Mouse (Mus musculus): ENCODE measurements around the gene Ccdc86. TPM values are rescaled to one million over a fixed set of nuclear protein-coding genes. Genes with fewer than 3 reads are reported as not detected.
A peak's percentile ranks its signal among the peaks of the same experiment; 100 is the strongest.

Gene Ccdc86
- 10 to 100 TPM in 1 of 2 experiments, 1 to 10 TPM in 1; 9.6 to 10.2 TPM for total RNA-seq (2021)

- peak; percentile 97 to 98 for DNase-seq (ENCODE audit: extremely low spot score in 1 of 2, low spot score in 2 of 2)
- intact Hi-C loops (cut with DNase I) = loop anchor here (5.0 kb wide), 1 partner anchor 52 kb away; the partner anchor contains the start of gene Prpf19
Measured at GRCm38 (mm10) chr19:10949112-10949511, at the start of gene Ccdc86. Gene Ccdc86 (minus strand): TSS chr19:10949266.

GRCm38 (mm10) chr19:10993150-10993549 lies 44.1 kb upstream of the Ccdc86 start, which contains the start of gene Ms4a15:
Gene Ms4a15 (minus strand): TSS chr19:10993250.
- intact Hi-C loops (cut with DNase I) = no loop called here
- no peak for DNase-seq (ENCODE audit: extremely low spot score in 1 of 2, low spot score in 2 of 2)

- intact Hi-C loops (cut with DNase I) = no loop called here
- no peak for DNase-seq (ENCODE audit: extremely low spot score in 1 of 2, low spot score in 2 of 2)
Measured at GRCm38 (mm10) chr19:10991911-10992310, 42.8 kb upstream of the Ccdc86 start.

GRCm38 (mm10) chr19:10990751-10991150 lies 41.7 kb upstream of the Ccdc86 start:
- intact Hi-C loops (cut with DNase I) = no loop called here
- no peak for DNase-seq (ENCODE audit: extremely low spot score in 1 of 2, low spot score in 2 of 2)

DNA sequence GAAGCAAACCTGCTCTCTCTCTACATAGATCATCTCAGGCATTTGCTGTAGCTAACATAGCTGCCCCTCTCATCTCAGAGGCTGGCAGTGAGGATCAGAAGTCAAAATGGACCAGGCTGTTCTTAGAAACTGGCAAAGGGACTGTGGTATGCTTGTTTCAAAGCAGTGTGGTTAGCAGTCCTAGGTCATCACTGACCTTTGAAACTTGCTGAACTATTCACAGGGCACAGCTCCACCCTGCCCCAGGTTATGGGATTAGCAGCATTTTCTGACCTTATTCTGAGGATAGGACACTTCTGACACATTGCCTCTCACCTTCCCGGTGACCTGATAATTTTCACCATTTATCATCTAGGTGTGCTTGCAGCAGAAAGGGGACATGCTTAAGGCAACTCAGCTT lies 39.5 kb upstream of the Ccdc86 start:
- intact Hi-C loops (cut with DNase I) = no loop called here
- no peak for DNase-seq (ENCODE audit: extremely low spot score in 1 of 2, low spot score in 2 of 2)

DNA sequence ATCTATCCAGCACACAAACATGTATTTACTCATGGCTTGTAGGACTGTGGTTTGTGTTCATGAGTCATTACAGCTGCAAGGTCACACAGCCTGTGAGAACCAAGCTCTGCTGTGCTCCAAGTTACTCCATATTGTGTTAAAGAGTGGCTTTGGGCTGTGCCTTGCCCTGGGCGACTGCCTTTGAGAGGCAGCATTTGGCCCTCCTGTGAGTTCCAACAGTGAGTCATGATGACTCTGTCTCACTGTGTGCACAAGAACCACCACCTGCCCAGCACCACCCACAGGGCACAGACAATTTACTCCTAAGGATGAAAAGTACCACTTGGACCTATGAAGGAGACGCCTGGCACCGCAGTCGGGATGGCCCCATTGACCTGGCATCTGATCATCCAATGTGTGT lies 36.8 kb upstream of the Ccdc86 start:
- intact Hi-C loops (cut with DNase I) = no loop called here
- no peak for DNase-seq (ENCODE audit: extremely low spot score in 1 of 2, low spot score in 2 of 2)

DNA sequence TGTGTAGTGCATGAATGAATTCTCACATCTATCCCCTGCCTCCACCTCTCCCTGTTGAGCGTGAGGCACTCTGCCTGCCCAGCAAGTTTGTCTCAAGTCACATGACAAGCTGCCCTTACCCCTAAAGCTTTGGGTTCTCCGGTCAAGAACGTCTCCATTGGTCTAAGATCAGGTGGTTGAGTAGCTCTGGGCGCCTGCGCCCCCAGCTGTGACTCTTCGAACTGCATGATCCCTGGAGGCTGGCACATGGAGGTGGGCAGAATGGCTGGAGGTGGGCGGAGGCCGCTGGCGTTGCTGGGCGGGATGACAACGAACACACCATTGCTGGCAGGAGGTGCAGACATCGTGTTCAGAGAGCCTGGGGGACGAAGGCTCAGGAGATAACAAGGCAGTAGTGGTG lies 35.5 kb upstream of the Ccdc86 start:
- DNase-seq (ENCODE audit: extremely low spot score in 1 of 2, low spot score in 2 of 2) = peak in 1 of 2 experiments; percentile 41
- intact Hi-C loops (cut with DNase I) = no loop called here

- peak in 1 of 2 experiments; percentile 45 for DNase-seq (ENCODE audit: extremely low spot score in 1 of 2, low spot score in 2 of 2)
Measured at GRCm38 (mm10) chr19:10983146-10983545, 34.1 kb upstream of the Ccdc86 start.

DNA sequence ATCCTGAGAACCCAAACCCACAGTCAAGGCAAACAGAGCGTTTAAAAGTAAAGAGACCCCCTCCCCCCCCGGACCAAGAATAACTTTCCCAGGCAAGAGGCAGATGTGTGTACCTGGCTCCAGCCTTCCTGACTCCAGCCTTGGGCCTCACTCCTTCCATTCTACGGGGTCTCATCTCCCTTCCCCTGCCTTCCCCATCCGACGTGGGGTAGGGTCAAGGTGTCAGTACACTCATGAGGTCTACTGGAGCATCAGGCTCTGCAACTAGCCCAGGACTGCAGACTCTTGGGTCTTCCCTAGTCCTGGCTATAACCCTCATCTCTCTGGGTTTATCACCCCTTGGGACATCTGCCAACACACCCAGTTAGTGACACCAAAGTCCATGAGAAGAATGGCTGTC lies 31.1 kb upstream of the Ccdc86 start:
- intact Hi-C loops (cut with DNase I) = no loop called here
- no peak for DNase-seq (ENCODE audit: extremely low spot score in 1 of 2, low spot score in 2 of 2)

More at GRCm38 (mm10) chr19:10983146-10983545, 34.1 kb upstream of the Ccdc86 start:
- intact Hi-C loops (cut with DNase I) = no loop called here

GRCm38 (mm10) chr19:10979184-10980168 lies 30.4 kb upstream of the Ccdc86 start:
- intact Hi-C loops (cut with DNase I) = no loop called here
- peak; percentile 56 to 89 for DNase-seq (ENCODE audit: extremely low spot score in 1 of 2, low spot score in 2 of 2)

DNA sequence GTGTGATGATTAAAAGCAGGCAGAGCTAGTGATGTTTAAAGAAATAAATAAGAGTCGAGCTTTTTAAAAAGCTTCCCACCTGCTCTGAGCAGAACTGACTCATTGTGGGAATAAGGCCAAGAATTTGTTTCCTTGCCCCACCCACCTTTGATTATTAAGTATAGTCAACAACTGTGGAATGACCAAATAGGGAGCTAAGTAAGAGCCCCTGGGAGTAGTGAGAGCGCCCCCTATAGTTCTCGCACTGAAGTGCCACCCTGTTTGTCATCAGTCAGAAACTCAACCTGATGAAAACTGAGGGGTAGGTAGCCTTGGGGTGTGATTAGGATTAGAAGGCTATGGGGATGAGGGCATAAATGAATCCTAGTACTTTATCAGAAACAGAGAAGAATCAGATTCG lies 27.3 kb upstream of the Ccdc86 start:
- intact Hi-C loops (cut with DNase I) = no loop called here
- no peak for DNase-seq (ENCODE audit: extremely low spot score in 1 of 2, low spot score in 2 of 2)

- DNase-seq (ENCODE audit: extremely low spot score in 1 of 2, low spot score in 2 of 2) = no peak
- intact Hi-C loops (cut with DNase I) = no loop called here
Measured at GRCm38 (mm10) chr19:10975187-10975586, 26.1 kb upstream of the Ccdc86 start.

DNA sequence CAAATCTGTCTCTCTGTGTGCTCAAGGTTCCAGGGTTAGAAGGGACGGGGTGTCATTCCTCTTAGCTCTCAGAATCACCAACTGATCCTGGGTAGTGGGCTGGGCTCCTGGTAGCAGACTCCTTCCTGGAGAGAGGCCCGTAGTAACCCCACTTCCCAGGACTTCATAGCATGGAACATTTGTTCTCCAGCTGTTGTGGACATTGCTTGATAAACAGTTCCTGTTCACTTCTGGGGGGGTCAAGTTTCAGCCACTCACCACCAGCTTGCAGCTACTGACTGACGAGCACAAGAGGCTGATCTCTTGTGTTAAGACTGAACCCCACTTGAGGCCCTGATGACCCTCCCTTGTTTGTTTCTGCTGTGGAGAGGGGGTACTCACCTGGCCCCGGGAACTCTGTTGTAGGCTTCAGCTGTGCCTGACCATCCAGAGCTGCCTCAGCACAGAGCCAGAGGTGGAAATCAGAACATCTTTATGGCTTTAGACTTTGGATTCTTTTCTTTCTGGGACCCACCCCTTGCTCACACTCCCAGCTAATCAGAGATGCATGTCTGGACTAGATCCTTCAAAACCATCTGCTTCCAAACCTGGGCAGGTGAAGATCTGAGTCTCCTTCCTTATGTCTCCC lies 25.3 kb upstream of the Ccdc86 start, which contains the start of gene Ms4a10:
TSS of gene Ms4a10 (minus strand) at position 433 of the 628 bp plus-strand sequence.
- DNase-seq (ENCODE audit: extremely low spot score in 1 of 2, low spot score in 2 of 2) = no peak
- intact Hi-C loops (cut with DNase I) = no loop called here

GRCm38 (mm10) chr19:10973187-10973586 lies 24.1 kb upstream of the Ccdc86 start:
- intact Hi-C loops (cut with DNase I) = no loop called here
- no peak for DNase-seq (ENCODE audit: extremely low spot score in 1 of 2, low spot score in 2 of 2)

DNA sequence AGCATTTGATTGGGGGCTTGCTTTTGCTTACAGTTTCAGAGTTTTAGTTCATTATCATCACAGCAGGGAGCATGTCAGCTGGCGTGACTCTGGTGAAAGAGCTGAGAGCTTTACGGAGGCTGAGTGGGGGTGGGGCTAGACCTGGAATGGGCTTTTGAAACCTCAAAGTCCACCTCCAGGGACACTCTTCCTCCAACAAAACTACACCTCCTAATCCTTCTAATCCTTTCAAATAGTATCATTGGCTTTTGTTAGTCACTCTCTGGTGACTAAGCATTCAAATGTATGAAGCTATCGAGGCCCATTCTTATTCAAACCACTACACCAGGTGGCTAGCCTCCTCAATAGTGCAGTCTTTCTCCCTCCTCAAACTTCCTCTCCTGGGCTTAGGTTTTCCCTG lies 23.6 kb upstream of the Ccdc86 start:
- DNase-seq (ENCODE audit: extremely low spot score in 1 of 2, low spot score in 2 of 2) = no peak
- intact Hi-C loops (cut with DNase I) = no loop called here

GRCm38 (mm10) chr19:10970457-10970856 lies 21.4 kb upstream of the Ccdc86 start:
- intact Hi-C loops (cut with DNase I) = no loop called here
- no peak for DNase-seq (ENCODE audit: extremely low spot score in 1 of 2, low spot score in 2 of 2)

GRCm38 (mm10) chr19:10968578-10968977 lies 19.5 kb upstream of the Ccdc86 start:
- no peak for DNase-seq (ENCODE audit: extremely low spot score in 1 of 2, low spot score in 2 of 2)
- intact Hi-C loops (cut with DNase I) = no loop called here

- DNase-seq (ENCODE audit: extremely low spot score in 1 of 2, low spot score in 2 of 2) = no peak
- intact Hi-C loops (cut with DNase I) = no loop called here
Measured at GRCm38 (mm10) chr19:10965721-10966120, 16.7 kb upstream of the Ccdc86 start.

- intact Hi-C loops (cut with DNase I) = loop anchor here (5.0 kb wide), 1 partner anchor 298 kb away; no protein-coding TSS in a partner anchor
- DNase-seq (ENCODE audit: extremely low spot score in 1 of 2, low spot score in 2 of 2) = no peak
Measured at GRCm38 (mm10) chr19:10959978-10960346, 10.9 kb upstream of the Ccdc86 start.

All from left cerebral cortex, postnatal 10 days (tissue).